Mouse (Mus musculus) kidney, embryonic 15.5 days (tissue): ENCODE data around the gene Abca14. TPM values are rescaled to one million over a fixed set of nuclear protein-coding genes. Genes with fewer than 3 reads are reported as not detected.

Source experiments
- ATAC-seq: fragments of 200-750 bp; cut with Nextera tagmentation; replicated peaks from 2 replicates; pipeline ENCODE4 v1.8.0; 2017; ENCODE audit warnings: moderate TSS enrichment; ENCODE audit not compliant: low FRiP score
- H3K27ac ChIP-seq: fragments of 300-500 bp; sonication (generic); 2 replicates; pipeline ENCODE4 v1.5.1; 2015; ENCODE audit warnings: mild to moderate bottlenecking, inconsistent platforms
- H3K27me3 ChIP-seq: fragments of 300-500 bp; sonication (generic); 2 replicates; pipeline ENCODE4 v1.6.1; 2015; ENCODE audit warnings: inconsistent platforms
- H3K36me3 ChIP-seq: fragments of 300-500 bp; sonication (generic); 2 replicates; pipeline ENCODE4 v1.6.1; 2015; ENCODE audit warnings: inconsistent platforms
- H3K4me1 ChIP-seq: fragments of 300-500 bp; sonication (generic); 2 replicates; pipeline ENCODE4 v1.6.1; 2015; ENCODE audit warnings: inconsistent platforms
- H3K4me2 ChIP-seq: fragments of 300-500 bp; sonication (generic); 2 replicates; pipeline ENCODE4 v1.6.1; 2015; ENCODE audit warnings: moderate library complexity, mild to moderate bottlenecking, inconsistent platforms
- H3K4me3 ChIP-seq: fragments of 300-500 bp; sonication (generic); replicated peaks from 2 replicates; pipeline ENCODE4 v1.5.1; 2015; ENCODE audit warnings: mild to moderate bottlenecking, inconsistent platforms
- H3K9ac ChIP-seq: fragments of 300-500 bp; sonication (generic); 2 replicates; pipeline ENCODE4 v1.6.1; 2015; ENCODE audit warnings: mild to moderate bottlenecking, inconsistent platforms
- H3K9me3 ChIP-seq: fragments of 300-500 bp; sonication (generic); replicated peaks from 2 replicates; pipeline ENCODE4 v1.6.1; 2016; ENCODE audit warnings: inconsistent platforms
- WGBS: fragments of 180-500 bp; shearing (Covaris S2); methylation state at CpG from one replicate; pipeline ENCODE4 v1.1.7; 2015; ENCODE audit warnings: mixed read lengths; 5-methylcytosine and 5-hydroxymethylcytosine counted together
- polyA plus RNA-seq: library from polyadenylated mRNA; unstranded; fragments of >200 nt; fragmentation: Nextera tagmentation; extraction: Ambion mirVana; gene quantifications from 2 replicates; pipeline ENCODE4 v1.2.1, GENCODE M21; 2015

Abca14 gene
- polyA plus RNA-seq = 0.22 TPM in 1 of 2 replicates, not detected in the other

GRCm38 (mm10) chr7:120203789-120204188, at the start of gene Abca14:
Abca14 (plus strand) TSS chr7:120203961.
- H3K4me1 ChIP-seq = peaks cover 21% of the 10 kb centered on the region
- peak within 1 kb of the TSS; percentile 27; the same call in 1 of the 2 replicates for H3K4me2 ChIP-seq
- no peak within 1 kb of the TSS for H3K4me3 ChIP-seq
- no peak within 1 kb of the TSS for H3K27ac ChIP-seq
- ATAC-seq = peak; percentile 91
- H3K9ac ChIP-seq = no peak within 1 kb of the TSS
- 5% methylated on average over 26 of the region's 26 CpGs for WGBS
- peaks cover 23% of the 10 kb centered on the region for H3K27me3 ChIP-seq
- H3K36me3 ChIP-seq = no peaks in the 10 kb centered on the region
- no peaks in the 10 kb centered on the region for H3K9me3 ChIP-seq

- H3K4me3 ChIP-seq = no peak overlapping the region
- no peak overlapping the region for H3K9ac ChIP-seq
- no peaks in the 10 kb centered on the region for H3K4me1 ChIP-seq
- no peak overlapping the region for H3K4me2 ChIP-seq
- WGBS = 35% methylated on average over 2 of the region's 2 CpGs
- no peaks in the 10 kb centered on the region for H3K36me3 ChIP-seq
- H3K27me3 ChIP-seq = no peaks in the 10 kb centered on the region
- no peak for ATAC-seq
- H3K9me3 ChIP-seq = no peaks in the 10 kb centered on the region
- no peak overlapping the region for H3K27ac ChIP-seq
These were observed 46.8 kb upstream of the Abca14 start for GRCm38 (mm10) chr7:120156841-120157409.

- no peak overlapping the region for H3K27ac ChIP-seq
- WGBS = 48% methylated on average over 5 of the region's 5 CpGs
These were observed 46.1 kb upstream of the Abca14 start for GRCm38 (mm10) chr7:120157575-120158061.

GRCm38 (mm10) chr7:120158121-120158613, 45.6 kb upstream of the Abca14 start:
- H3K4me1 ChIP-seq = no peaks in the 10 kb centered on the region
- H3K9me3 ChIP-seq = no peaks in the 10 kb centered on the region
- WGBS = 32% methylated on average over 4 of the region's 4 CpGs
- H3K27me3 ChIP-seq = no peaks in the 10 kb centered on the region
- H3K4me2 ChIP-seq = no peak overlapping the region
- no peak overlapping the region for H3K4me3 ChIP-seq
- no peak for ATAC-seq
- H3K27ac ChIP-seq = no peak overlapping the region
- no peaks in the 10 kb centered on the region for H3K36me3 ChIP-seq
- no peak overlapping the region for H3K9ac ChIP-seq

More at GRCm38 (mm10) chr7:120157575-120158061, 46.1 kb upstream of the Abca14 start:
- no peaks in the 10 kb centered on the region for H3K36me3 ChIP-seq
- no peak overlapping the region for H3K4me2 ChIP-seq
- H3K27me3 ChIP-seq = no peaks in the 10 kb centered on the region
- ATAC-seq = no peak
- H3K9me3 ChIP-seq = no peaks in the 10 kb centered on the region
- no peak overlapping the region for H3K4me3 ChIP-seq
- no peaks in the 10 kb centered on the region for H3K4me1 ChIP-seq
- no peak overlapping the region for H3K9ac ChIP-seq

GRCm38 (mm10) chr7:120163581-120164251, 40.0 kb upstream of the Abca14 start:
- 0 out of 2 replicates have a peak, but pooled peaks have one; percentile 22 for ATAC-seq

GRCm38 (mm10) chr7:120172188-120172700, 31.5 kb upstream of the Abca14 start:
- no peak for ATAC-seq
- Histone ChIP-seq H3K4me1 (no peaks in the 10 kb centered on the region), H3K9ac (no peak overlapping the region), H3K27ac (no peak overlapping the region), H3K9me3 (no peaks in the 10 kb centered on the region), H3K27me3 (no peaks in the 10 kb centered on the region), H3K4me3 (no peak overlapping the region), H3K36me3 (no peaks in the 10 kb centered on the region), H3K4me2 (no peak overlapping the region)
- WGBS = 88% methylated on average over 1 of the region's 1 CpGs

More at GRCm38 (mm10) chr7:120163581-120164251, 40.0 kb upstream of the Abca14 start:
- Histone ChIP-seq H3K4me1 (no peaks in the 10 kb centered on the region), H3K27me3 (no peaks in the 10 kb centered on the region), H3K4me2 (no peak overlapping the region), H3K36me3 (no peaks in the 10 kb centered on the region), H3K9ac (no peak overlapping the region), H3K27ac (no peak overlapping the region), H3K4me3 (no peak overlapping the region), H3K9me3 (no peaks in the 10 kb centered on the region)
- 74% methylated on average over 11 of the region's 11 CpGs for WGBS

GRCm38 (mm10) chr7:120173603-120174244, 30.0 kb upstream of the Abca14 start, which contains the start of gene Anks4b:
Anks4b (plus strand) TSS chr7:120173858.
- H3K9me3 ChIP-seq = no peaks in the 10 kb centered on the region
- 0 out of 2 replicates have a peak within 1 kb of the TSS, but pooled peaks have one; percentile 26 for H3K9ac ChIP-seq
- H3K36me3 ChIP-seq = no peaks in the 10 kb centered on the region
- H3K27ac ChIP-seq = peak within 1 kb of the TSS; percentile 64
- ATAC-seq = peak; percentile 91
- 75% methylated on average over 10 of the region's 10 CpGs for WGBS
- H3K4me3 ChIP-seq = peak within 1 kb of the TSS; percentile 24
- no peaks in the 10 kb centered on the region for H3K27me3 ChIP-seq
- peak within 1 kb of the TSS; percentile 12; the same call in 1 of the 2 replicates for H3K4me2 ChIP-seq
- no peaks in the 10 kb centered on the region for H3K4me1 ChIP-seq

DNA sequence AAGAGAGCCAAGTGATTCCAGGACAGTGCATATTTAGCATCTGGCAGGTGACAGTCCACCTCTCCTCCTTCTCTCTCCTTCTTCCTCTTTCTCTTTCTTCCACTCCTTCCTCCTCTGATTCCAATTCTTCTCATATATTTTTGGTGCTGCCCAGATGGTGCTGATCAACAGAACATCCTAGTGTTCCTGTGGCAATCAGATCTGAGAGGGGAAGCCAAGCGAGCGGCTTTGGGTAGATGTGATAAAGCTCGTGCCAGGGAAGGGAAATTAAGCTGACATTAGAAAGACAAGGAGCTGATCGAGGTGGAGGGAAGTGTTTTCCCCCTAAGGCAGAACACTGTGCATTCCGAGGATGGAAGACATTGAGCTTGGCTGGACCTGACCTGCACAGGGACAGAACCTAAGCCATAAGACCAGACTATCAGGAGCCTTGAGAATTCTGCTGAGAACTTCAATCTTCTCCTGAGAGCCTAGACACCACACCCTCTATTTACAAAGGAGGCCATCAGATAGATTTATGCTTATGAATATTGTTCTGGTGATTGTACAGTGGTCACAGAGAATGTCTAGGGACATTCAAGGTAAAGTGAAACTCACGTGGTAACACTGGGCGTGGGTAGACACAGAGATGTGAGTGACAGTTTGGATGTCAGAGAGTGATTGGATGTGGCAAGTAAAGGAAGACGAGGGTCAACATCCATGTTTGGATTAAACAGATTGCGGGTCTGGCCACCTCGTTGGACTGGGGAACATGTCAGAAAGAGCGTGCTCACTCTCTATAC, 28.8 kb upstream of the Abca14 start:
- Histone ChIP-seq H3K4me1 (no peaks in the 10 kb centered on the region), H3K27me3 (no peaks in the 10 kb centered on the region), H3K4me3 (peak overlapping the region; percentile 24), H3K4me2 (peak overlapping the region; percentile 12; the same call in 1 of the 2 replicates), H3K36me3 (no peaks in the 10 kb centered on the region), H3K27ac (no peak overlapping the region), H3K9me3 (no peaks in the 10 kb centered on the region), H3K9ac (no peak overlapping the region)
- ATAC-seq = no peak
- WGBS = 76% methylated on average over 11 of the region's 11 CpGs

GRCm38 (mm10) chr7:120177611-120178010, 26.1 kb upstream of the Abca14 start:
- no peak overlapping the region for H3K9ac ChIP-seq
- H3K9me3 ChIP-seq = no peaks in the 10 kb centered on the region
- no peak for ATAC-seq
- no peaks in the 10 kb centered on the region for H3K36me3 ChIP-seq
- no peaks in the 10 kb centered on the region for H3K27me3 ChIP-seq
- no peak overlapping the region for H3K27ac ChIP-seq
- WGBS = 87% methylated on average over 3 of the region's 3 CpGs
- no peaks in the 10 kb centered on the region for H3K4me1 ChIP-seq
- H3K4me3 ChIP-seq = no peak overlapping the region
- H3K4me2 ChIP-seq = no peak overlapping the region

- Histone ChIP-seq H3K4me3 (no peak overlapping the region), H3K4me1 (no peaks in the 10 kb centered on the region), H3K9me3 (no peaks in the 10 kb centered on the region), H3K27me3 (no peaks in the 10 kb centered on the region), H3K4me2 (no peak overlapping the region), H3K36me3 (no peaks in the 10 kb centered on the region), H3K27ac (no peak overlapping the region), H3K9ac (no peak overlapping the region)
- 13% methylated on average over 2 of the region's 2 CpGs for WGBS
- ATAC-seq = no peak
These were observed 24.8 kb upstream of the Abca14 start for GRCm38 (mm10) chr7:120178935-120179334.

GRCm38 (mm10) chr7:120180547-120180946, 23.2 kb upstream of the Abca14 start:
- no peaks in the 10 kb centered on the region for H3K4me1 ChIP-seq
- no peak overlapping the region for H3K27ac ChIP-seq
- no peak for ATAC-seq
- H3K4me2 ChIP-seq = no peak overlapping the region
- no peak overlapping the region for H3K9ac ChIP-seq
- no peaks in the 10 kb centered on the region for H3K36me3 ChIP-seq
- no peak overlapping the region for H3K4me3 ChIP-seq
- no peaks in the 10 kb centered on the region for H3K9me3 ChIP-seq
- 85% methylated on average over 5 of the region's 5 CpGs for WGBS
- H3K27me3 ChIP-seq = no peaks in the 10 kb centered on the region
